Mouse (Mus musculus) lung, adult 2 months (tissue): Measurements from ENCODE around the gene Slc39a1.

Source experiments
- CTCF ChIP-seq: fragments of 200-500 bp; IDR thresholded peaks from 2 replicates; pipeline ENCODE4 v1.5.1; 2011; ENCODE audit warnings: mild to moderate bottlenecking, low read length, control low read depth; ENCODE audit not compliant: insufficient read depth
- POLR2A ChIP-seq: fragments of 200-500 bp; IDR thresholded peaks from 2 replicates; pipeline ENCODE4 v1.6.1; 2011; ENCODE audit warnings: low read depth, mild to moderate bottlenecking, control low read depth, low read length, borderline replicate concordance; ENCODE audit errors: extremely low read depth

DNA sequence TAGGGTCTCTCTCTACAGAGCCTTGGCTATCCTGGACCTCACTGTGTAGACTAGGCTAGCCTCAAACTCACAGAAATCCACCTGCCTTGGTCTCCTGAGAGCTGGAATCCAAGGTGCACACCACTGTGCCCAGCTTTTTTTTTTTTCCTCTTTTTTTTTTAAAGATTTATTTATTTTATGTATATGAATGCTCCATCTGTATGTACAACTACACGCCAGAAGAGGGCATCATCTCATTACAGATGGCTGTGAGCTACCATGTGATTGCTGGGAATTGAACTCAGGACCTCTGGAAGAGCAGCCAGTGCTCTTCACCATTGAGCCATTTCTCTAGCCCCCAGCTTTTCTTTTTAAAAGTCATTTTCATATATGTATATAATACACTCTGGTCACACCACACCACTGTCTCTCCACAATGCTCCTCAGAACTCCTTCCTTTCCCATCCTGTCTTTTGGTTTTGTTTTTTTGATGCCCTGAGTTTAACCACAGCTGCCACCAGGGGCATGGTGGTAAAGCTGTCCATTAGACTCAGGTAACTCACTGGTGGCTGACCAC is 32.1 kb upstream of the Slc39a1 start:
- TF ChIP-seq CTCF (no peak), POLR2A (no peak)
